Mouse (Mus musculus) v-Abl transformed pro-B cells (cell line): ENCODE results near the gene Pes1.
"Not testable (repeated sequence)": the region's sequence is repeated elsewhere in the genome, so short reads cannot be mapped to it uniquely, and the experiment has no call there.

Experiments used
- in situ Hi-C, 2 experiments: fragments of 400-800 bp; cut with MboI; formaldehyde crosslinking; loops; one replicate each; pipeline ENCODE4 v1.15.1; 2025; ENCODE audit not compliant: unreplicated experiment in 2 of 2

Pes1 gene

GRCm38 (mm10) chr11:3963610-3964415 lies at the start of gene Pes1:
Gene Pes1, plus strand, starts transcription at chr11:3963975.
- in situ Hi-C loops = no loop called here

GRCm38 (mm10) chr11:3914109-3914840 lies 49.5 kb upstream of the Pes1 start, which contains the start of gene Slc35e4:
Gene Slc35e4, minus strand, starts transcription at chr11:3914664.
- in situ Hi-C loops = no loop called here

DNA sequence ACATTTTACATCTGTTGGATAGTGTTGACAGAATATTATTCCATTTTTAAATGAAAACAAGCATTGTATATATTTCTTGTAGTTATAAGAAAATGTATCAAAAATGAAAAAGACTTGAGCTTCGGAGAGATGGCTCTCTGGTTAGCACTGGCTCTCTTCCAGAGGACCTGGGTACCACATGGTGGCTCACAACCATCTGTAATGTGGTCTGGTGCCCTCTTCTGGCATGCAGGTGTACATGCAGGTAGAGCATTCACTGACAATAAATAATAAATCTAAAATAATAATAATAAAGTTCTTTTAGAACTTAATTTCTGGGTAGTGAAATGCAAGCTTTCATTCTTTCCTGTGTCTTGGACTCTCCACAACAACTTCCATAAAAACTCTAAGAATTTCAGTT lies 45.0 kb upstream of the Pes1 start:
- in situ Hi-C loops = no loop called here

DNA sequence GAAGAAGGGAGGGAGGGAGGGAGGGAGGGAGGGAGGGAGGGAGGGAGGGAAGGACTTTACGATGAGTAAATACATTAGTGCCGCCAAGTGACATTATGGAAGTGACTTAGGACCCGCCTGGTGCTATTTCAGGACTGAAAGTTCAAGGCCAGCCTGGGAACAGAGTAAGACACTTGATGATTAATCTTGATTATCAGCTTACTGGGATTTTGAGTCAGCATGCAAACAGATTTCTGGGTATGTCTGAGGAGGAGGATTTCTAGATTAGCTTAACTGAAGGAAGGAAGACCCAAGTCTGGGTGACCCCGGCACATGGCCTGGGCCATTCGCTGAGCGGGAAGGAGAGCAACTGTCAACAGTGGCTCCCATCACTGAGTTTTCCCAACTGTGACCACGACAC lies 43.3 kb upstream of the Pes1 start:
- in situ Hi-C loops = no loop called here

DNA sequence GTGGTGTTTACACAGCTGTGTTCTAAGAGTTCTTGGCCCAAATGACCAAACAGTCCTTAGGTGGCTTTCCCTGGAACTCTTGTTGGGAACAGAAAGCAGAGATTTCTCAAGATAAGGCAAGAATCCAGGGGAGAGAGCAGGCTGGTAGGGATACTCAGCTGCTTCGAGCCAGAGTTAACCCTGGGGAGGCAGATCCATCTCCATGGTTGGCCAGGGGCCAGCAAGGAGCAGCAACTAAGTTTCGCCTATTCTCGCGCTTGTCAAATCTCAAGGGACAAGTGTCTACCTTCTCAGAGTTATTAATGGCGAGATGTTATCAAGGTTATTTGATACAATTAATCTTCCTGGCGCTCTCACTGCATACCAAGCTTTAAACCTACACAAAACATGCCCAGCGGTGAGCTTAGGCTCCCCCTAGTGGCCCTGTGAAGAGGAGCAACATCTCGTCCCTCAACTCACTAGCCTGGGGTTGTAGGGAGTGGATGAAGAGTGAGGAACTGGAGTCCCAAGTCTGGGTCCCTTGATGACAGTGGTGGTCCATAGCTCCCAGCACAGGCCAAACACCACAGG lies 42.4 kb upstream of the Pes1 start:
- in situ Hi-C loops = no loop called here

- in situ Hi-C loops = no loop called here
Observed at GRCm38 (mm10) chr11:3922115-3922514, 41.7 kb upstream of the Pes1 start.

DNA sequence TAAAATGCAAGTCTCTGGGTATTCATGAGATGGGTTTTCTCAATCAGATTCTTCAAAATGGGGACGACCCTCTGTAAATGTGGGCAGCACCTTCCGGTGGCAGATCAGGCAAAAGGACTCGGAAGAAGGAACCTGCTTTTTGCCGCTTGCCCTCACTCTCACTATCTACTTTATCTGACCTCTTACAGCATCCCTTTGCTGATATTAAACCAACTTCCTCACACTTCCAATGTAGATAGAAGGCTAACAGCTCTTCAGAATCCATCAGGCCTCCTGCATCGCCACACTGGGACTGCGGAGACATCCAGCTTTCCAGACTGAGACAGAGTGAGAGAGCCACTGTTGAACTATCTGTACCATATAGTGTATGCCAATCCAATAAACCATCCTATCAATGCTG lies 41.0 kb upstream of the Pes1 start:
- in situ Hi-C loops = no loop called here

DNA sequence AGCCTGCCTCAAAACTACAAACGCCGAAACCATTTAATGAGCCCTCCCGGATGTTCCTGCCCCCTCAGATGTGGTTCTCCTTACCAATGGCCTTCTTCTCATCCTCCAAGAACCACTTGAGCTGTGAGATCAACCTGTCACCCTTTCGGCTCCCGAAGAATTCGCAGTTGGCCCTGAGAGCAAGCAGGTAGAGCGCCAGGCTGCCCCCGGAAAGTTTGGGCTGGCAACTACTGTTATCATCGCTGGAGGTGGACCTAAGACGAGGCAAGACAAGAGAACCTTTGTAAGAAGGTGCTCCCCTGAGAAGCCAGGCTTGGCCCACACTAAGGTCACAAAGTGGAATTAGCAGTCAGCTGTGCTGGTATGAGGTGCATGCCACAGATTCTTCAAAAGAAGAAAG lies 37.9 kb upstream of the Pes1 start:
- in situ Hi-C loops = no loop called here

DNA sequence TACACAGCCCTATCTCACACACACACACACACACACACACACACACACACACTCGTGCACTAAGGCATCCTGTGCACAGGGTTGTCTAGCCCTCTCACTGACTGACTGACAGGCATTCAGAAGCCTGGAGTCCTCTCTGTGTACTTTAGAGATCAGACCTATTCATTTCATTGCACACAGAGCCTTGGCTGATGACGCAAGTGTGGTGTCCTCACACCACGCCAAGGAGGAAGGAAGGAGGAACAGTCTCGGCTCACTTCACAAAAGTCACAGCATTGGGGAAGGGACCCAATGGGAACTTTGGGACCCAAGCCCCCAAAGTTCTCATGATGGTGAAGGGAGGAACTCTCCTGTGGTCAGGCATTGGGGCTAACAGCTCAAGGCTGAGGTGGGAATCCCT lies 33.8 kb upstream of the Pes1 start:
- in situ Hi-C loops = no loop called here

GRCm38 (mm10) chr11:3930931-3931330 lies 32.8 kb upstream of the Pes1 start:
- in situ Hi-C loops = no loop called here

DNA sequence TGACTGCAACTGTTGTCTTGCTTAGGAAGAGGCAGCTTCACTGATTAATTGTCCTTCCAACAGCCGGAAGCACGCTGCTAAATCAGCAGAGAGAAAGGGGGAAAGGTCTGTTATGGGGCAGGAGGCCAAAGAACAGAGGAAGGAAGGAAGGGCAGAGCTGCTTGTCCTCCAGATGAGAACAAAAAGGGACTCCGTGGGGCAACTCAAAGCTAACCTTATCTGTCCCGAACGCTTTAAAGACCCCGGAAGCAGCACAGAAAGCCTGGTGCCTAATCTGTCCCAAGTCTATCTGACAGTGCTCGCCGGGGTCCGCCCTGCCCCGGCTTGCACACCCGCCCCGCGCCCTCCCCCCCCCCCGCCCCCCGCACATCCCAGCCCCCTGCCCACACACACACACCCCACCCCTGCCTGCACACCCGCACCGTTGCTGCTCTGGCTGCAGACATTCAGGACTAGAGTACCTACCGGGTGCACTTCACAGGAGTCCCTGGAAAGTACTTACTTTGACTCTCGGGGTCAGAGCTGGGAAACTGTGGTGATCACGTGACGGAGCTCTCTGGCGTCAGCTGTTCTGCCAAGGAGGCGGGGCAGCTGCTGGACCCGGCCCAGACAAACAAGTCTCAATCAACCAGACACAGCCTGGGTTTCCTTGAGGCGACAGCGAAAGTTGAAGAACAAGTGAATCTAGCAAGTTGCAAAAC lies 32.1 kb upstream of the Pes1 start, which contains the start of gene Tcn2:
Tcn2 (minus strand) TSS at position 649 of the 701 bp plus-strand sequence.
- in situ Hi-C loops = no loop called here

- in situ Hi-C loops = no loop called here
Observed at GRCm38 (mm10) chr11:3933756-3934285, 30.0 kb upstream of the Pes1 start.

GRCm38 (mm10) chr11:3935135-3935534 lies 28.6 kb upstream of the Pes1 start:
- in situ Hi-C loops = no loop called here

DNA sequence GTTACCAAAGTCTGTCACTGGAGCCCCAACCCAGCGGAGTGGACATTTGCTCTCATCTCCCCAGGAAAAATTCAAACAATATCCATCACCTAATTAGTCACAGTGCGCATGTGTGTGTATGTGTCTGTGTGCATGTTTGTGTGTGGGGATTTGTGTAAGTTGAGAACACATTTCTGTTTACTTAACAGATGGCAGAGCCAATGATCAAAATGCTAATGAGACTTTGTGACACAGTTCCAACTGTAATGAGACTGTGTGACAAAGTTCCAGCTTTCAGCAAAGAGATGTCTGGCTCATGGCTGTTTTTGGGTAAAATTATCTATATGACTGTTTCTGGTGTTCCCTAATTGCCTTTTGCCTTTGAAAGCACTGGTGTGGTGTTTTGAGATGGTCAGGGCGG lies 27.5 kb upstream of the Pes1 start:
- in situ Hi-C loops = no loop called here

GRCm38 (mm10) chr11:3937321-3937874 lies 26.4 kb upstream of the Pes1 start:
- in situ Hi-C loops = no loop called here

- in situ Hi-C loops = no loop called here
Observed at GRCm38 (mm10) chr11:3941371-3941770, 22.4 kb upstream of the Pes1 start.

GRCm38 (mm10) chr11:3946386-3946785 lies 17.4 kb upstream of the Pes1 start:
- in situ Hi-C loops = no loop called here

DNA sequence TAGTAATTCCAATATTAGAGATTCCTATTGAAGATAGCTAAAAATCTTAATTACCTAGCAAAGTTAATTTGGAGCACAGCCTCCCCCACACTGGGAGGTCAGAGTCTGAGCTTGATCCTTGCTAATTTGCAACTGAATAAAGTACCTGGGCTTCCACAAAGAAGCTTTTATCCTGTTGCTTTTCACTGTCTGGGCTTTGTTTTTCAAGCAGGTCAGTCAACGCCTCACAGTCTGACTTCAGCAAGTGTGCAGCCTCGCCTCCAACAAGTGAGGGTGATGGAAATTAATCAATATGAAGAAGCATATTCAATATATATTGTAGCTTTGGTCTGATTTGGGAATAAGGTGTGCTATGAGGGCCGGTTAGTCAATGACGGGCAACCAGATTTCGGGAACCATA lies 8.9 kb upstream of the Pes1 start:
- in situ Hi-C loops = not testable (repeated sequence)

DNA sequence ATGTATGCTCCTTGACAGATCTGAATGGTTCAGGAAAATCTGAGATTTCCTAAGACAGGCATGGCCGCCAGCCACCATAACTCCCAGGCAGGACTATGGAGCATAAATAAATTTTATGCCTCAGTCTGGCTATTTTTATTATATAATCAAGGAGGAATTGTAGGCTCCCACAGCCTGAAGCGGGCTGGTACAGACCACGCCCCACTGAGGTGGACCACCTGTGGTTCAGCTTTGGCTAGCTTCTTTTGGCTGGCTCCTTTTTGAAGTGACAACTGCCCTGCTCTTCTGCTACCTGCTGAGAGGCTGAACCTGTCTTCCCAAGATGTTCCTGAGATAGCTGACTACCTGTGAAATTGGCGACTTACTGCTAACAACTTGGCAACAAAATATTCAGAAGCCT lies 8.4 kb upstream of the Pes1 start:
- in situ Hi-C loops = not testable (repeated sequence)

DNA sequence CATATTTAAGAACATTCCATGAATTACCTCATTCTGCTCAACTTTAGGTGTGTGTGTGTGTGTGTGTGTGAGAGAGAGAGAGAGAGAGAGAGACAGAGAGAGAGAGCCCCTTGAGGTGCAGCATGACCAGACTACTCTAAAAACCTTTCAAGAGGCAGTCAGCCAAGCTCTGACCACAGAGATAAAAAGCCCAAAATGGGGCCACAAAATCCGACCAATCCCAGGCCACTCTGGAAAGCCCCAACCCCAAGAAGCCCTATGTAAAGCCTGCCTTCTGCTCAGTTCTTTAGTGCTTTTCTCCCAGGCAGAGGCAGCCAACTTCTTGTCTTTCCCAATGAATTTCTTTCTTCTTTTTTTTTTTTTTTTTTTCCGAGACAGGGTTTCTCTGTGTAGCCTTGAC lies 2.9 kb upstream of the Pes1 start:
- in situ Hi-C loops = no loop called here
